Mouse (Mus musculus) myocyte (in vitro differentiated cells): ENCODE measurements around the gene Rbm5.

Source experiments
- MAX ChIP-seq: IDR thresholded peaks from one replicate; pipeline ENCODE4 v1.6.1; 2011; ENCODE audit warnings: low read depth, mild to moderate bottlenecking, control low read depth
- REST ChIP-seq: IDR thresholded peaks from one replicate; pipeline ENCODE4 v1.6.1; 2011; ENCODE audit warnings: mild to moderate bottlenecking, control low read depth, moderate library complexity; ENCODE audit not compliant: insufficient read depth, insufficient read length
- TCF12 ChIP-seq: IDR thresholded peaks from one replicate; pipeline ENCODE4 v1.6.1; 2011; ENCODE audit warnings: mild to moderate bottlenecking, control low read depth; ENCODE audit not compliant: poor library complexity, insufficient read depth, severe bottlenecking
- USF1 ChIP-seq: IDR thresholded peaks from one replicate; pipeline ENCODE4 v1.6.1; 2011; ENCODE audit warnings: low read depth, mild to moderate bottlenecking, control low read depth, moderate library complexity

DNA sequence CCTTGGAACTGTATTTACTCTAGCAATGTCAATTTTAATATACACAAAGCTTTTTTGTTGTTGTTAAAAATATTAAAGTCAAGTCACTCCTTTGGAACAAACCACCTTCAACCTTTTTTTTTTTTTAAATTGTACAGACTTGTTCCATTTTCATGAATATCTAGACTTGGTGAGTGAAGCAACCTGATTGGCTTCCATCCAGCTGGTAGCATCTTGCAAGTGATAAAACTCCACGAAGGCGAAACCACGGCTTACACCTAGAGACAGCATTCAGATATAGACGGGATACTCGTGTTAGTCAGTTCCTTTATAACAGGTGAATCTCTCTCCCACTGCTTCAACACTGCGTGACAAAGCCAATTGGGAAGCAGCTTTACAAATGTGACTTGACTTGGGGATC, 11.2 kb downstream of the Rbm5 start:
- no peak for TF ChIP-seq REST
- no peak for TF ChIP-seq USF1
- no peak for TF ChIP-seq TCF12
- no peak for TF ChIP-seq MAX
